Mouse (Mus musculus) embryonic facial prominence, embryonic 13.5 days (tissue): Measurements from ENCODE around the gene Nt5c2. TPM values are rescaled to one million over a fixed set of nuclear protein-coding genes. Genes with fewer than 3 reads are reported as not detected.

Experiments used
- ATAC-seq: fragments of 200-750 bp; cut with Nextera tagmentation; 2 replicates; pipeline ENCODE4 v1.8.0; 2017; ENCODE audit warnings: low read depth; ENCODE audit not compliant: insufficient number of reproducible peaks, insufficient read depth, low FRiP score, low TSS enrichment
- H3K27ac ChIP-seq: fragments of 300-500 bp; sonication (generic); 2 replicates; pipeline ENCODE4 v1.5.1; 2015; ENCODE audit warnings: moderate library complexity, mild to moderate bottlenecking, inconsistent platforms
- H3K27me3 ChIP-seq: fragments of 300-500 bp; sonication (generic); 2 replicates; pipeline ENCODE4 v1.6.1; 2015; ENCODE audit warnings: mild to moderate bottlenecking, inconsistent platforms
- H3K36me3 ChIP-seq: fragments of 300-500 bp; sonication (generic); 2 replicates; pipeline ENCODE4 v1.6.1; 2015; ENCODE audit warnings: mild to moderate bottlenecking, inconsistent platforms
- H3K4me1 ChIP-seq: fragments of 300-500 bp; sonication (generic); 2 replicates; pipeline ENCODE4 v1.6.1; 2015; ENCODE audit warnings: inconsistent platforms
- H3K4me2 ChIP-seq: fragments of 300-500 bp; sonication (generic); 2 replicates; pipeline ENCODE4 v1.6.1; 2015; ENCODE audit warnings: moderate library complexity, mild to moderate bottlenecking, inconsistent platforms
- H3K4me3 ChIP-seq: fragments of 300-500 bp; sonication (generic); 2 replicates; pipeline ENCODE4 v1.5.1; 2015; ENCODE audit warnings: mild to moderate bottlenecking, inconsistent platforms
- H3K9ac ChIP-seq: fragments of 300-500 bp; sonication (generic); 2 replicates; pipeline ENCODE4 v1.6.1; 2015; ENCODE audit warnings: mild to moderate bottlenecking, inconsistent platforms
- H3K9me3 ChIP-seq: fragments of 300-500 bp; sonication (generic); 2 replicates; pipeline ENCODE4 v1.6.1; 2016; ENCODE audit warnings: inconsistent platforms
- WGBS: fragments of 180-500 bp; shearing (Covaris S2); methylation state at CpG from one replicate; pipeline ENCODE4 v1.1.7; 2015; ENCODE audit warnings: mixed read lengths; 5-methylcytosine and 5-hydroxymethylcytosine counted together
- polyA plus RNA-seq: library from polyadenylated mRNA; unstranded; fragments of >200 nt; fragmentation: Nextera tagmentation; extraction: Ambion mirVana; gene quantifications from 2 replicates; pipeline ENCODE4 v1.2.1, GENCODE M21; 2015

Gene Nt5c2
- polyA plus RNA-seq, 1 experiment from 2014 or later: 77.3 TPM

GRCm38 (mm10) chr19:46834301-46834700 is 180.7 kb downstream of the Nt5c2 start:
- H3K4me3 ChIP-seq: no peak overlapping the region
- H3K27me3 ChIP-seq: no peaks in the 10 kb centered on the region
- no peak overlapping the region for H3K27ac ChIP-seq
- no peak for ATAC-seq
- H3K4me2 ChIP-seq: no peak overlapping the region
- H3K9ac ChIP-seq: no peak overlapping the region
- WGBS: 73% methylated on average over 5 of the region's 5 CpGs
- no peaks in the 10 kb centered on the region for H3K4me1 ChIP-seq
- no peaks in the 10 kb centered on the region for H3K36me3 ChIP-seq
- no peaks in the 10 kb centered on the region for H3K9me3 ChIP-seq

Other genes with a start within 250 kb of the Nt5c2 start
- 8.4 TPM in 2 replicates for gene Ina, start 455 bp downstream of the Nt5c2 start, polyA plus RNA-seq
- gene Pcgf6, start 35.8 kb upstream of the Nt5c2 start, polyA plus RNA-seq: 24.3 and 24.4 TPM in 2 replicates
- gene Taf5, start 52.6 kb upstream of the Nt5c2 start, polyA plus RNA-seq: 5.8 and 7.3 TPM in 2 replicates
- gene Usmg5, start 75.5 kb upstream of the Nt5c2 start, polyA plus RNA-seq: 1,297 and 1,426 TPM in 2 replicates
- gene Pdcd11, start 75.6 kb upstream of the Nt5c2 start, polyA plus RNA-seq: 11.5 TPM in 2 replicates
- 11.1 and 11.8 TPM in 2 replicates for gene Calhm2, start 123.1 kb upstream of the Nt5c2 start, polyA plus RNA-seq
- not detected in 2 replicates for gene Calhm1, start 129.1 kb upstream of the Nt5c2 start, polyA plus RNA-seq
- gene Calhm3, start 142.6 kb upstream of the Nt5c2 start, polyA plus RNA-seq: not detected in 2 replicates
- 6.2 and 7.3 TPM in 2 replicates for gene Neurl1a, start 163.7 kb upstream of the Nt5c2 start, polyA plus RNA-seq